Mouse (Mus musculus) embryonic facial prominence, embryonic 11.5 days (tissue): ENCODE data around the gene Cox8a. TPM values are rescaled to one million over a fixed set of nuclear protein-coding genes. Genes with fewer than 3 reads are reported as not detected.

Source experiments
- ATAC-seq: fragments of 200-750 bp; cut with Nextera tagmentation; replicated peaks from 2 replicates; pipeline ENCODE4 v1.8.0; 2017; ENCODE audit warnings: low read depth; ENCODE audit not compliant: insufficient number of reproducible peaks, low FRiP score, low TSS enrichment
- DNase-seq: peaks from one replicate; pipeline ENCODE4 v3.0.0-alpha.2; 2015; ENCODE audit warnings: low spot score
- H3K27ac ChIP-seq: fragments of 300-500 bp; sonication (generic); replicated peaks from 2 replicates; pipeline ENCODE4 v1.5.1; 2014; ENCODE audit warnings: mild to moderate bottlenecking, low read depth, low read length, control low read depth
- H3K27me3 ChIP-seq: fragments of 300-500 bp; sonication (generic); 2 replicates; pipeline ENCODE4 v1.6.1; 2014; ENCODE audit warnings: mild to moderate bottlenecking, low read length, moderate library complexity, mixed read lengths; ENCODE audit not compliant: control insufficient read depth, insufficient read depth
- H3K36me3 ChIP-seq: fragments of 300-500 bp; sonication (generic); replicated peaks from 2 replicates; pipeline ENCODE4 v1.6.1; 2014; ENCODE audit warnings: low read depth, mild to moderate bottlenecking, low read length, moderate library complexity, mixed read lengths; ENCODE audit not compliant: control insufficient read depth, insufficient read depth
- H3K4me1 ChIP-seq: fragments of 300-500 bp; sonication (generic); 2 replicates; pipeline ENCODE4 v1.6.1; 2014; ENCODE audit warnings: low read length, mixed read lengths; ENCODE audit not compliant: control insufficient read depth, insufficient read depth
- H3K4me2 ChIP-seq: fragments of 300-500 bp; sonication (generic); 2 replicates; pipeline ENCODE4 v1.6.1; 2014; ENCODE audit warnings: low read depth, mild to moderate bottlenecking, control low read depth, low read length, moderate library complexity
- H3K4me3 ChIP-seq: fragments of 300-500 bp; sonication (generic); 2 replicates; pipeline ENCODE4 v1.5.1; 2014; ENCODE audit warnings: low read depth, low read length, control low read depth
- H3K9ac ChIP-seq: fragments of 300-500 bp; sonication (generic); replicated peaks from 2 replicates; pipeline ENCODE4 v1.6.1; 2014; ENCODE audit warnings: mild to moderate bottlenecking, control low read depth, low read length
- H3K9me3 ChIP-seq: fragments of 300-500 bp; sonication (generic); replicated peaks from 2 replicates; pipeline ENCODE4 v1.6.1; 2016; ENCODE audit warnings: mild to moderate bottlenecking, low read length, inconsistent platforms, mixed read lengths; ENCODE audit not compliant: control insufficient read depth
- WGBS: fragments of 180-500 bp; shearing (Covaris S2); extraction: QIAGEN DNeasy Blood & Tissue Kit; methylation state at CpG from one replicate; pipeline ENCODE4 v1.1.7; 2014; 5-methylcytosine and 5-hydroxymethylcytosine counted together
- polyA plus RNA-seq: library from polyadenylated mRNA; unstranded; fragments of >200 nt; fragmentation: Nextera tagmentation; extraction: Ambion mirVana; gene quantifications from 2 replicates; pipeline ENCODE4 v1.2.1, GENCODE M21; 2014

The Cox8a gene
- polyA plus RNA-seq = 741 and 769 TPM in 2 replicates

GRCm38 (mm10) chr19:7217162-7217925, at the start of gene Cox8a:
Cox8a (minus strand) TSS chr19:7217616.
- ATAC-seq = peak; percentile 97
- Histone ChIP-seq H3K4me1 (no peaks in the 10 kb centered on the region; the same call in 1 of the 2 replicates), H3K4me2 (peak within 1 kb of the TSS; percentile 72), H3K36me3 (peaks cover 4% of the 10 kb centered on the region; the same call in 1 of the 2 replicates), H3K27ac (no peak within 1 kb of the TSS), H3K9ac (peak within 1 kb of the TSS; percentile 81), H3K27me3 (no peaks in the 10 kb centered on the region), H3K4me3 (peak within 1 kb of the TSS; percentile 89), H3K9me3 (no peaks in the 10 kb centered on the region)
- peak; percentile 99 for DNase-seq
- WGBS = under 1% methylated on average over 50 of the region's 50 CpGs

GRCm38 (mm10) chr19:7266421-7266831, 49.0 kb upstream of the Cox8a start:
- H3K27ac ChIP-seq = peak overlapping the region; percentile 98
- ATAC-seq (no peak), DNase-seq (peak; percentile 5)
- no peak overlapping the region for H3K4me3 ChIP-seq
- no peaks in the 10 kb centered on the region for H3K9me3 ChIP-seq
- peaks cover 5% of the 10 kb centered on the region for H3K36me3 ChIP-seq
- H3K27me3 ChIP-seq = no peaks in the 10 kb centered on the region
- peak overlapping the region; percentile 96 for H3K9ac ChIP-seq
- peak overlapping the region; percentile 10; the same call in 1 of the 2 replicates for H3K4me2 ChIP-seq
- peaks cover 20% of the 10 kb centered on the region for H3K4me1 ChIP-seq
- WGBS = 46% methylated on average over 4 of the region's 4 CpGs

- ATAC-seq = peak; percentile 15; the same call in 1 of the 2 replicates
Measured at GRCm38 (mm10) chr19:7265478-7266191, 48.2 kb upstream of the Cox8a start.

GRCm38 (mm10) chr19:7264766-7265331, 47.4 kb upstream of the Cox8a start:
- 24% methylated on average over 6 of the region's 6 CpGs for WGBS
- H3K9ac ChIP-seq = peak overlapping the region; percentile 30
- DNase-seq = peak; percentile 13

More at GRCm38 (mm10) chr19:7265478-7266191, 48.2 kb upstream of the Cox8a start:
- Histone ChIP-seq H3K4me3 (no peak overlapping the region), H3K36me3 (no peaks in the 10 kb centered on the region), H3K9ac (peak overlapping the region; percentile 30), H3K27ac (peak overlapping the region; percentile 98), H3K27me3 (no peaks in the 10 kb centered on the region), H3K4me2 (peak overlapping the region; percentile 10; the same call in 1 of the 2 replicates), H3K9me3 (no peaks in the 10 kb centered on the region), H3K4me1 (peaks cover 20% of the 10 kb centered on the region)
- 18% methylated on average over 14 of the region's 14 CpGs for WGBS
- DNase-seq = peak; percentile 66

GRCm38 (mm10) chr19:7264088-7264765, 46.8 kb upstream of the Cox8a start:
- no peaks in the 10 kb centered on the region for H3K36me3 ChIP-seq

More at GRCm38 (mm10) chr19:7264766-7265331, 47.4 kb upstream of the Cox8a start:
- H3K36me3 ChIP-seq = no peaks in the 10 kb centered on the region
- ATAC-seq = no peak
- H3K27ac ChIP-seq = peak overlapping the region; percentile 98
- H3K9me3 ChIP-seq = no peaks in the 10 kb centered on the region
- no peak overlapping the region for H3K4me2 ChIP-seq
- no peak overlapping the region for H3K4me3 ChIP-seq
- H3K4me1 ChIP-seq = peaks cover 20% of the 10 kb centered on the region
- no peaks in the 10 kb centered on the region for H3K27me3 ChIP-seq

GRCm38 (mm10) chr19:7262592-7262991, 45.2 kb upstream of the Cox8a start:
- Histone ChIP-seq H3K4me3 (no peak overlapping the region), H3K4me2 (no peak overlapping the region), H3K4me1 (peaks cover 20% of the 10 kb centered on the region), H3K27ac (no peak overlapping the region), H3K9ac (no peak overlapping the region), H3K36me3 (no peaks in the 10 kb centered on the region), H3K9me3 (no peaks in the 10 kb centered on the region), H3K27me3 (no peaks in the 10 kb centered on the region)
- DNase-seq = no peak
- 88% methylated on average over 1 of the region's 1 CpGs for WGBS
- ATAC-seq = no peak

More at GRCm38 (mm10) chr19:7264088-7264765, 46.8 kb upstream of the Cox8a start:
- Histone ChIP-seq H3K4me1 (peaks cover 20% of the 10 kb centered on the region), H3K27ac (peak overlapping the region; percentile 98; the same call in 1 of the 2 replicates), H3K9ac (no peak overlapping the region), H3K9me3 (no peaks in the 10 kb centered on the region), H3K4me3 (no peak overlapping the region), H3K27me3 (no peaks in the 10 kb centered on the region), H3K4me2 (no peak overlapping the region)
- WGBS = 19% methylated on average over 9 of the region's 9 CpGs
- ATAC-seq (no peak), DNase-seq (peak; percentile 89)

- DNase-seq (no peak), ATAC-seq (no peak)
- Histone ChIP-seq H3K27me3 (no peaks in the 10 kb centered on the region), H3K9ac (no peak overlapping the region), H3K36me3 (no peaks in the 10 kb centered on the region), H3K9me3 (no peaks in the 10 kb centered on the region), H3K27ac (no peak overlapping the region), H3K4me2 (no peak overlapping the region), H3K4me3 (no peak overlapping the region), H3K4me1 (peaks cover 18% of the 10 kb centered on the region)
- 93% methylated on average over 3 of the region's 3 CpGs for WGBS
Measured at GRCm38 (mm10) chr19:7261964-7262363, 44.5 kb upstream of the Cox8a start.
